Mouse (Mus musculus) kidney, postnatal 4 days (tissue): ENCODE measurements around the gene B3gnt2.
A peak's percentile ranks its signal among the peaks of the same experiment; 100 is the strongest.

Experiments
- DNase-seq, 2 experiments: peaks; one replicate each; pipeline ENCODE4 v3.0.0; 2021; ENCODE audit warnings: mixed read lengths in 2 of 2

B3gnt2 gene

GRCm38 (mm10) chr11:22813427-22813826 lies 47.3 kb downstream of the B3gnt2 start:
- DNase-seq: no peak

- no peak for DNase-seq
These were observed 49.3 kb downstream of the B3gnt2 start for GRCm38 (mm10) chr11:22811413-22811812.

DNA sequence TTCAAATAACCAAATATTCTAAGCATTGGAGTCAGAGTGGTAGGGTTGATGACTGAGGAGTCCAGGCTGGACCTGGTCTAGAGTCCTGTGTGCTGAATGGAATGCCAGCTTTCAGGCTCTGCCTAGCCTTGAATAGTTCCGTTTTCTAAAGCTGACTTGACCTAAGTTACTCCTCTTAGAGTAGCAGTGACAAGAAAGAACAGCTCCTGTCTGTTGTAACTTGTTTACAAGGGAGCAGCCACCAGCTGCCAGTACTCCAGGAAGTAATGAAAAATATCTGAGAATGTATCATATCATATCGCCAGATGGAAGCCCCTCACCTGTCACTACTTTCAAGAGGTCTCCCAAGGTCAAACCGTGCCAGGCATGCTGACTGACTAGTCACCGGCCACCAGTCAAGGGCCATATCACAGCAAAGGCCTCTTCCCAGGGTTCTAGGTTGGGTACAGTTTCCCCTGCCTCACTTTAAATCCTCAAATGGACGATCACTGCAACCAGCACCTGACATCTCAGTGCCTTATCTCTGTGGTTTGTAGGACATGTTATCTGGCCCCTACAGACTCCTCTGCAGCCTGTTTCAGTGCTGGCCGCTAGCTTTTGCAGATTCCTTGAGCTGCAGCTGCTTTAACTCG lies 51.2 kb downstream of the B3gnt2 start:
- DNase-seq: no peak

DNA sequence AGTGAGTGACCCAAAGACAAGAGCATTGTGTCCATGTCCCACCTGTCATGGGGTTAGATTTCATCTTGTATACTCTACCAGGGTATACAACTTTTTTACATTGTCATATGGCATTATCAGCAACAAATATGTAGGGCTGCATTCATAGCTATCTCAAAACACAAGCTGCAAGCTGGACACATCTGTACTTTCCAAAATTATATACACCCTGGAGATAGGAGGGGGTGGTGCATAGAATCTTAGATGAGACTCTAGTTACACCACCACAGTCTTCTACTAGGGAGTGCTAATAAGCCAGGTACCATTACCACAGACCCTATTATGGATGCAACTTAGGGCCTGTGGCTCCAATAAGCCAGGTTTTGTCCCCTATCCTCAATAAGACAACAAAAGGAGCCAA lies 52.7 kb downstream of the B3gnt2 start:
- no peak for DNase-seq

- no peak for DNase-seq
These were observed 55.6 kb downstream of the B3gnt2 start for GRCm38 (mm10) chr11:22805171-22805570.

GRCm38 (mm10) chr11:22799987-22800424 lies 60.8 kb downstream of the B3gnt2 start:
- DNase-seq: peak; percentile 66 to 77

DNA sequence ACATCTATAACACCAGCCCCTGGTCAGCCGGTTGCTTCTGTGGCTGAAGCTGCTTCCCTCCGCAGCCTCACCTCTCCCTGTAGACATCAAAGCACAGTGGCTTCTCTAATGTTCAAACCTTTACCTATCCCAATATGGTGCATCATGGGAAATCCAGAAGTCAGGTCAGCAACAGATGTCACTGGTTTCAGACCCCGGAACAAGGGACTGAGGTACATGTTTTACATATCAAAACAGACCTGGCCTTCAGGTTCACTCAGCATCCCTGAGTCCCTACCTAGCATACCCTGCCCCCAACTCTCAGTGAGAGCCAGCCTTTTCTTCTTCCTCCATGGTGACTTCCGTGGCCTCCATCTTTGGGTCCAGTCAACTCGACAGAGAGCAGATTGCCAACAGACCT lies 61.8 kb downstream of the B3gnt2 start:
- no peak for DNase-seq

DNA sequence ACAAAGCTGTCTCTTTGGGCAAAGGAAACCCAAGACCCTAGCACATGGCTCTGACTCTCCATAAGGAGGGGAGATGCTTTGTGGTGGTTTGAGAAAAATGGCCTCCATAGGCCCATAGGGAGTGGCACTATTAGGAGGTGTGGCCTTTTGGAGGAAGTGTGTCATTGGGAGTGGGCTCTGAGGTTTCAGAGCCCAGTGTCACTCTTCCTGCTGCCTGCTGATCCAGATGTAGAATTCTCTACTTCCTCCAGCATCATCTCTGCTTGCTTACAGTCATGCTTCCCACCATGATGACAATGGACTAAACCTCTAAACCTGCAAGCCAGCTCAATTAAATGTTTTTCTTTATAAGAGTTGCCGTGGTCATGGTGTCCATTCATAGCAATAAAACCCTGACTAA lies 66.0 kb downstream of the B3gnt2 start:
- no peak for DNase-seq

DNA sequence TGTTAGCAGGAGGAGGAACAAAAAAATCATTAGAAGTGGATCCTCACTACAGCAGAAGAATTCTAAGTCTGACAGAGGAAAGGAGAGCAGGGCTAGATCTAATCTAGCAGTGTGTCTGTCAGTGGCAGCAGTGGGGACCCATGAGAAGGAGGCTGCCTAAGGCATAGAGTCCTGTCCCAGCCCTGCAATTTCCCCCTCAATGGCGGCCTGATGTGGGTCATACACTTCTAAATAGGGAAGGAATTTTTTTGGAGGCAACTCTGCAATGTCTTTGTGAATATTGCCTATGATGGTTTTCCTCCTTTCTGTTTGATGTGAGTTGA lies 66.9 kb downstream of the B3gnt2 start:
- no peak for DNase-seq

DNA sequence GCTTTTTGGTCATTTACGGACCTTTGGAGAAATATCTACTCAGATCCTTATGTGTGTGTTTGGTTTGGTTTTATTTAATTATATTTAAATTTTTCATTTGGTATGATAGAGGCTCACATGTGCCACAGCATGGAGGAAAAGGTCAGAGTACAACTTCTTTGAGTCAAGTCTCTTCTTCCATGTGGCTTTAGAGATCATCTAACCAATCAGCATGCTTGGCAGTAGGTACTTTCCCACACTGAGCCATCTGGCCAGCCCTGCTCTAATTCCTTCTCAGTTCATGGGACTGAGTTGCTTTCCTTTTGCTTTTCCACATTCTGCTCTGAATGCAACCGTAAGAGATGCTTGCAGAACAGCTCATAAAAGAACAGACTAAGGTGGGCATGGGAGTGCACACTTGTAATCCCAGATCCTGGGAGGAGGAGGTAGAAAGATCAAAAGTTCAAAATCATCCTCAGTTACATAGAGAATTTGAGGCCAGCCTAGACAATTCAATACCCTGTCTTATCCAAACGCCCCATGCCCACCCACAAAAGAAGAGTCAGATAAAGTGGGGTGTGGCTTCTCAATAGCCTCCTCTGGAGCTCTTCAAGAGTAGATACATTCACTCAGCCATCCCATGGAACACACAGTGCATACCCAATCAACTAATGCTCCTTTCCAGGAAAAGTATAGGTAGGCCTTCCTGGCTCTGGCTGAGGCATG lies 67.4 kb downstream of the B3gnt2 start:
- DNase-seq: no peak

DNA sequence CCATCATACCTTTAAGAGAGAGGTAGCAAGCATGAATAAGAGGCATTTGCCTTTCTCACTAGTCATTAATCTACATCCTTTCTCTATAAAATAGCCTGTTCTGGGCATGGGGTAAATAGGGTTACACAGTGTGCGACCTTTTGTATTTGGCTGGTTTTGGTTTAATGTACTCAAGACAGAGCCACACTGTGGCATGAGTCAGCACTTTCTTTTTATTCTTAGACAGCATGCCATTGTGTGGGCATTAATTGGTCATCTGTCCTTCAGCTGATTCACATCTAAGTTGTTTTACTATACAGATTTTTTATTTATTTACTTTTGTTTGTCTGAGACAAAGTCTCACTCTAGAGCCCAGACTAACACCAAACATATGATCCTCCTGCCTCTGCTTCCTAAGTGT lies 68.6 kb downstream of the B3gnt2 start:
- no peak for DNase-seq

GRCm38 (mm10) chr11:22791726-22792125 lies 69.0 kb downstream of the B3gnt2 start:
- DNase-seq: no peak

DNA sequence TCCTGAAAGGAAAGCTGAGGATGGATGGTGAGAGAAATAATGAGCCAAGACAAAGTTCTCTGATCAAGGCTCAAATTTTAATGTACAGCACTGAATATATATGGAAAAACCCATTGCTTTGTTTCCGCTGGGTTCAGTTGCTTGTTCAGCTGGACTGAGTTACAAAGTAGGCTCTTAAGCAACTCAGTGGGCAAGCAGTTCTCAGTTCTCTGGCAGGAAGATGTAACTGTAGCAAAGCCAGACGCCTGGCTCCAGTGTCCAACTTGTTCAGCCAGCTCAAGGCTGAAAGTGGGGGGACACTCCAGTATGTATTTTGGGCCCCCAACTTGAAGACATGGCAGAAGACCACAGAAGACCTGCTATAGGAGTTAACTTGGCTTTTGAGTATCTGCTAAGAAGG lies 72.9 kb downstream of the B3gnt2 start:
- no peak for DNase-seq

- no peak for DNase-seq
These were observed 76.3 kb downstream of the B3gnt2 start for GRCm38 (mm10) chr11:22784477-22784876.

DNA sequence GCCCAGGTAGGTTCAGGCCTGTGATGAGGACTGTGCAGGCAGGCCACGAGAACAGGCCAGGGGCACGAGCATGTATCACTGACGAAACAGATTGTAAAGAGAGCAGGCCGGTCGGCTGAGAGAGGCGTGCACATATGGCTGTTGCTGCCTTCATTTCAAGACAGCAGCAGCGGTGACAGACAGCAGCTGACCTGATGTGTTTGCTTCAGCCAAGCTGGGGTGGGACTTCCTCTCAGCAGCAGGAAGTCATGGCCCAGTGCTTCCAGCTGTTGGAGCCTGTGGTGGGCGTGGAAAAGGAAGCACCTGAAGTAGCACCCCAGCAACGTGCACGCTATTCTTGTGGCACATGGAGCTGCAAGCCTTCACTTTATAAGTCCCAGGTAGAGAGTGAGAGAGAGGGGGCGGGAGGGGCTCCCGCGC lies 78.0 kb downstream of the B3gnt2 start:
- DNase-seq: peak; percentile 40 to 58

GRCm38 (mm10) chr11:22781190-22781589 lies 79.6 kb downstream of the B3gnt2 start:
- no peak for DNase-seq

DNA sequence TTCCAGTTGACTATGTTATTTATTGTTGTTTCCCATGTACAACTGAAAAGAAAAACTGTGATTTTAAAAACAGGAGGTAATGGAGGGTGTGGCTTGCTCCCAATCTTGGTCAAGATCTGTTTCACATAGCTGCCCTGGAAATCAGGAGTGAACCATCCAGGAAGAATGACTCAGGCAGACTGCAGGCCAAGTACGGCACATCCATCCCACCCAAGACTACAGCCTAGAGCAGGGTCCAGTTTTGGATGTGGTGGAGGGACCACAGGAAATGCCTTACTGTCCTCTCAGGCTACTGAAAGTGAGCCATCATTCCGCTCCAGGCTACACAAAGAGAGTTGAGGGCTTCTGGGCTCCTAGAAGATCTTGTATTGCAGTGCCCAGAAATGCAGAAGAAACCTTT lies 80.0 kb downstream of the B3gnt2 start:
- no peak for DNase-seq

GRCm38 (mm10) chr11:22779821-22780551 lies 80.8 kb downstream of the B3gnt2 start:
- peak in 1 of 2 experiments; percentile 9 for DNase-seq

DNA sequence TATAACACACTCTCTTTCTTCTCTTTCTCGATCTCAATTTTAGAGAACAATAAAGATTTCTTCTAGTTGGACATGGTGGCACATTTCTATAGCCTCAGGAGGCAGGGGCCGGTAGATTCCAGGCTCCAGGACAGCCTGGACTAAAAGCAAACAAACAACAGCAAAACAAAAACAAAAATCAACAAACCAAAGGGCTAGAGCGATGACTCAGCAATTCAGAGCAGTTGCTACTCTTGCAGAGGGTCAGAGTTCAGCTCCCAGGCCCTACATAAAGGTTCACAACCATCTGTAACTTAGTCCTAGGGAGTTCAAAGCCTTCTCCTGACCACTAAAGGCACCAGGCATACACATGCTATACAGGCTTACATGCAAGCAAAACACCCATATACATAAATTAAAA lies 82.2 kb downstream of the B3gnt2 start:
- DNase-seq: no peak

GRCm38 (mm10) chr11:22777531-22777930 lies 83.2 kb downstream of the B3gnt2 start:
- peak; percentile 16 to 32 for DNase-seq

GRCm38 (mm10) chr11:22774821-22775220 lies 85.9 kb downstream of the B3gnt2 start:
- DNase-seq: no peak

- no peak for DNase-seq
These were observed 94.5 kb downstream of the B3gnt2 start for GRCm38 (mm10) chr11:22766238-22766637.

DNA sequence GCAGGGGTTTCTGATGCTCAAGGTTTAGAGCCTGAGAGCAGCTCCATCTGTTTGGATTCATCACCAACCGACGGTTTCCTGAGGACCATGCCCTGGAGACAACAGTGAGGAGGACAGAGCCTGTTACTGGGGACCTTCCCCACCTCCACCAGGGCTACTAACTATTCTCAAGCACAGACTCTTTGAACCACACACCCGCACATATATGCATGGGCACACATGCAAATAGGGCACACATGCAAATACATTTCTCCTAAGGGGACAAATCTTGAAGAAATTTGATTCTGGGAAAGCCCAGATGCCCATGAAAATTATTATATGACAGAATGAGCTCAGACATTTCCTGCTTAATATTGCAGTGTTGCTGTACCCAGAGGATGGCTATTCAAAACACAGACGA lies 95.3 kb downstream of the B3gnt2 start:
- DNase-seq: no peak
